Mouse (Mus musculus) midbrain, embryonic 13.5 days (tissue): ENCODE measurements at regions not wholly inside any gene's neighbourhood (a gene's known extent, or its start where the extent isn't known, plus 50 kb on each side); places are given as distances from the start of the nearest gene placed in this dataset.

Experiments
- ATAC-seq: fragments of 200-750 bp; cut with Nextera tagmentation; 2 replicates; pipeline ENCODE4 v1.8.0; 2017; ENCODE audit warnings: mild to moderate bottlenecking, moderate TSS enrichment, moderate library complexity
- H3K27ac ChIP-seq: fragments of 300-500 bp; sonication (generic); 2 replicates; pipeline ENCODE4 v1.5.1; 2015; ENCODE audit warnings: inconsistent platforms, mild to moderate bottlenecking, moderate library complexity
- H3K27me3 ChIP-seq: fragments of 300-500 bp; sonication (generic); 2 replicates; pipeline ENCODE4 v1.6.1; 2015; ENCODE audit warnings: mild to moderate bottlenecking, inconsistent platforms
- H3K36me3 ChIP-seq: fragments of 300-500 bp; sonication (generic); 2 replicates; pipeline ENCODE4 v1.6.1; 2015; ENCODE audit warnings: mild to moderate bottlenecking, inconsistent platforms
- H3K4me1 ChIP-seq: fragments of 300-500 bp; sonication (generic); replicated peaks from 2 replicates; pipeline ENCODE4 v1.6.1; 2015; ENCODE audit warnings: inconsistent platforms
- H3K4me2 ChIP-seq: fragments of 300-500 bp; sonication (generic); replicated peaks from 2 replicates; pipeline ENCODE4 v1.6.1; 2015; ENCODE audit warnings: moderate library complexity, mild to moderate bottlenecking, inconsistent platforms
- H3K4me3 ChIP-seq: fragments of 300-500 bp; sonication (generic); replicated peaks from 2 replicates; pipeline ENCODE4 v1.5.1; 2015; ENCODE audit warnings: mild to moderate bottlenecking, inconsistent platforms
- H3K9ac ChIP-seq: fragments of 300-500 bp; sonication (generic); replicated peaks from 2 replicates; pipeline ENCODE4 v1.6.1; 2015; ENCODE audit warnings: mild to moderate bottlenecking, inconsistent platforms
- H3K9me3 ChIP-seq: fragments of 300-500 bp; sonication (generic); 2 replicates; pipeline ENCODE4 v1.6.1; 2016; ENCODE audit warnings: mild to moderate bottlenecking, inconsistent platforms
- WGBS: fragments of 180-500 bp; shearing (Covaris S2); methylation state at CpG from one replicate; pipeline ENCODE4 v1.1.7; 2015; 5-methylcytosine and 5-hydroxymethylcytosine counted together

GRCm38 (mm10) chr14:65476699-65477098 lies 118.5 kb downstream of the Zfp395 start:
- Histone ChIP-seq H3K27ac (no peak overlapping the region; the same call in 1 of the 2 replicates), H3K9ac (no peak overlapping the region), H3K4me1 (peaks cover 31% of the 10 kb centered on the region), H3K36me3 (no peaks in the 10 kb centered on the region), H3K4me2 (no peak overlapping the region), H3K9me3 (no peaks in the 10 kb centered on the region), H3K4me3 (no peak overlapping the region), H3K27me3 (no peaks in the 10 kb centered on the region)
- WGBS = 54% methylated on average over 3 of the region's 3 CpGs
- ATAC-seq = peak; percentile 37; the same call in 1 of the 2 replicates

- H3K36me3 ChIP-seq = no peaks in the 10 kb centered on the region
- ATAC-seq = peak; percentile 68
- no peak overlapping the region for H3K27ac ChIP-seq
- H3K9ac ChIP-seq = no peak overlapping the region
- H3K9me3 ChIP-seq = no peaks in the 10 kb centered on the region
- peaks cover 35% of the 10 kb centered on the region for H3K4me1 ChIP-seq
- H3K4me3 ChIP-seq = no peak overlapping the region
- WGBS = 56% methylated on average over 5 of the region's 5 CpGs
- H3K27me3 ChIP-seq = no peaks in the 10 kb centered on the region
- H3K4me2 ChIP-seq = no peak overlapping the region
Measured at GRCm38 (mm10) chr14:65479744-65480143, 121.6 kb downstream of the Zfp395 start.

GRCm38 (mm10) chr14:65480398-65480797 lies 122.2 kb downstream of the Zfp395 start:
- WGBS = 23% methylated on average over 6 of the region's 6 CpGs
- H3K27me3 ChIP-seq = no peaks in the 10 kb centered on the region
- no peak overlapping the region for H3K9ac ChIP-seq
- no peaks in the 10 kb centered on the region for H3K9me3 ChIP-seq
- no peaks in the 10 kb centered on the region for H3K36me3 ChIP-seq
- no peak overlapping the region for H3K4me2 ChIP-seq
- ATAC-seq = peak; percentile 83
- peaks cover 35% of the 10 kb centered on the region for H3K4me1 ChIP-seq
- H3K4me3 ChIP-seq = no peak overlapping the region
- H3K27ac ChIP-seq = peak overlapping the region; percentile 35; the same call in 1 of the 2 replicates
